Mouse (Mus musculus) CD4-positive helper T cell, adult 2 months (primary cell): Measurements from ENCODE around the gene Mtmr10.

Experiments used
- DNase-seq: peaks from one replicate; pipeline ENCODE4 v3.0.0-alpha.2; 2012; ENCODE audit warnings: low read depth, missing footprints, low spot score

Gene Mtmr10

GRCm38 (mm10) chr7:64291722-64292121 is 4.3 kb downstream of the Mtmr10 start:
- no peak for DNase-seq

GRCm38 (mm10) chr7:64296286-64297010 is 9.0 kb downstream of the Mtmr10 start:
- no peak for DNase-seq

- DNase-seq = no peak
Observed at GRCm38 (mm10) chr7:64310241-64310640, 22.8 kb downstream of the Mtmr10 start.

- no peak for DNase-seq
Observed at GRCm38 (mm10) chr7:64310756-64311155, 23.3 kb downstream of the Mtmr10 start.

GRCm38 (mm10) chr7:64312811-64313210 is 25.4 kb downstream of the Mtmr10 start:
- DNase-seq = no peak

GRCm38 (mm10) chr7:64321125-64321524 is 33.7 kb downstream of the Mtmr10 start:
- no peak for DNase-seq

- DNase-seq = no peak
Observed at GRCm38 (mm10) chr7:64321658-64322057, 34.2 kb downstream of the Mtmr10 start.

- peak; percentile 81 for DNase-seq
Observed at GRCm38 (mm10) chr7:64326892-64327291, 39.4 kb downstream of the Mtmr10 start.

- no peak for DNase-seq
Observed at GRCm38 (mm10) chr7:64327486-64327885, 40.0 kb downstream of the Mtmr10 start.

- no peak for DNase-seq
Observed at GRCm38 (mm10) chr7:64331309-64331708, 43.9 kb downstream of the Mtmr10 start.

- no peak for DNase-seq
Observed at GRCm38 (mm10) chr7:64332686-64333085, 45.2 kb downstream of the Mtmr10 start.

- no peak for DNase-seq
Observed at GRCm38 (mm10) chr7:64347813-64348212, 60.4 kb downstream of the Mtmr10 start.

- DNase-seq = no peak
Observed at GRCm38 (mm10) chr7:64349147-64349861, 61.9 kb downstream of the Mtmr10 start.

- DNase-seq = no peak
Observed at GRCm38 (mm10) chr7:64351087-64351486, 63.6 kb downstream of the Mtmr10 start.

- no peak for DNase-seq
Observed at GRCm38 (mm10) chr7:64354206-64354605, 66.8 kb downstream of the Mtmr10 start.

GRCm38 (mm10) chr7:64356661-64357060 is 69.2 kb downstream of the Mtmr10 start:
- no peak for DNase-seq

GRCm38 (mm10) chr7:64357405-64357804 is 70.0 kb downstream of the Mtmr10 start:
- no peak for DNase-seq

GRCm38 (mm10) chr7:64358666-64359065 is 71.2 kb downstream of the Mtmr10 start:
- no peak for DNase-seq

GRCm38 (mm10) chr7:64359943-64360585 is 72.6 kb downstream of the Mtmr10 start:
- DNase-seq = no peak

GRCm38 (mm10) chr7:64360586-64360945 is 73.1 kb downstream of the Mtmr10 start:
- no peak for DNase-seq

GRCm38 (mm10) chr7:64365863-64366262 is 78.4 kb downstream of the Mtmr10 start:
- no peak for DNase-seq

GRCm38 (mm10) chr7:64369841-64370240 is 82.4 kb downstream of the Mtmr10 start:
- no peak for DNase-seq
